Mouse (Mus musculus) heart, embryonic 14.5 days (tissue): ENCODE measurements around the gene Zfhx3. TPM values are rescaled to one million over a fixed set of nuclear protein-coding genes. Genes with fewer than 3 reads are reported as not detected.

Source experiments
- ATAC-seq: fragments of 200-750 bp; cut with Nextera tagmentation; 2 replicates; pipeline ENCODE4 v1.8.0; 2017; ENCODE audit warnings: low read depth, moderate TSS enrichment; ENCODE audit not compliant: insufficient number of reproducible peaks, insufficient read depth, low FRiP score
- H3K27ac ChIP-seq, 2 experiments: fragments of 200-500 bp in 1 of 2; fragments of 300-500 bp in 1 of 2; sonication (generic) in 1 of 2; replicated peaks in 1 of 2; 2 replicates each; pipeline ENCODE4 v1.5.1; 2012 to 2014; ENCODE audit warnings: low read depth in 2 of 2, low read length in 2 of 2, control low read depth in 1 of 2, mild to moderate bottlenecking in 1 of 2, mixed read lengths in 1 of 2; ENCODE audit not compliant: control insufficient read depth in 1 of 2, insufficient read depth in 1 of 2
- H3K27me3 ChIP-seq: fragments of 300-500 bp; sonication (generic); 2 replicates; pipeline ENCODE4 v1.6.1; 2014; ENCODE audit warnings: mild to moderate bottlenecking, low read length, control low read depth; ENCODE audit not compliant: control insufficient read depth, insufficient read depth
- H3K36me3 ChIP-seq: fragments of 300-500 bp; sonication (generic); 2 replicates; pipeline ENCODE4 v1.6.1; 2014; ENCODE audit warnings: mild to moderate bottlenecking, control low read depth, low read length, mixed read lengths; ENCODE audit not compliant: control insufficient read depth, insufficient read depth
- H3K4me1 ChIP-seq, 2 experiments: fragments of 200-500 bp in 1 of 2; fragments of 300-500 bp in 1 of 2; sonication (generic) in 1 of 2; 2 replicates each; pipeline ENCODE4 v1.6.1; 2012 to 2014; ENCODE audit warnings: low read length in 2 of 2, control low read depth in 1 of 2, mixed read lengths in 1 of 2; ENCODE audit not compliant: control insufficient read depth in 2 of 2, insufficient read depth in 2 of 2
- H3K4me2 ChIP-seq: fragments of 300-500 bp; sonication (generic); 2 replicates; pipeline ENCODE4 v1.6.1; 2014; ENCODE audit warnings: mild to moderate bottlenecking, low read length
- H3K4me3 ChIP-seq, 2 experiments: fragments of 200-500 bp in 1 of 2; fragments of 300-500 bp in 1 of 2; sonication (generic) in 1 of 2; 2 replicates each; pipeline ENCODE4 v1.5.1; 2012 to 2014; ENCODE audit warnings: low read length in 2 of 2, mild to moderate bottlenecking in 2 of 2, control low read depth in 1 of 2, low read depth in 1 of 2, moderate library complexity in 1 of 2; ENCODE audit not compliant: control insufficient read depth in 1 of 2, insufficient read depth in 1 of 2
- H3K9ac ChIP-seq: fragments of 300-500 bp; sonication (generic); 2 replicates; pipeline ENCODE4 v1.6.1; 2014; ENCODE audit warnings: mild to moderate bottlenecking, low read length
- H3K9me3 ChIP-seq: fragments of 300-500 bp; sonication (generic); 2 replicates; pipeline ENCODE4 v1.6.1; 2016; ENCODE audit warnings: low read length, control low read depth; ENCODE audit not compliant: control insufficient read depth
- WGBS: fragments of 180-500 bp; shearing (Covaris S2); extraction: QIAGEN DNeasy Blood & Tissue Kit; methylation state at CpG from one replicate; pipeline ENCODE4 v1.1.7; 2014; 5-methylcytosine and 5-hydroxymethylcytosine counted together
- polyA plus RNA-seq: library from polyadenylated mRNA; unstranded; fragments of >200 nt; fragmentation: Nextera tagmentation; extraction: Ambion mirVana; gene quantifications from 2 replicates; pipeline ENCODE4 v1.2.1, GENCODE M21; 2014

Zfhx3 gene
- polyA plus RNA-seq, 1 experiment from 2014 or later: 6.4 TPM

- no peak overlapping the region for H3K27ac ChIP-seq
- no peaks in the 10 kb centered on the region for H3K9me3 ChIP-seq
- 0 out of 2 replicates have a peak overlapping the region, but pooled peaks have one; percentile 7 for H3K9ac ChIP-seq
- H3K36me3 ChIP-seq: no peaks in the 10 kb centered on the region
- ATAC-seq: 0 out of 2 replicates have a peak, but pooled peaks have one; percentile 35
- 0 out of 4 replicates have a peak overlapping the region, but pooled peaks of 1 of the 2 experiments have one; percentile 15 for H3K4me3 ChIP-seq
- H3K4me1 ChIP-seq: peaks cover 43 to 59% of the 10 kb centered on the region in 2 experiments
- WGBS: 38% methylated on average over 6 of the region's 6 CpGs
- peak overlapping the region; percentile 42 for H3K4me2 ChIP-seq
- no peaks in the 10 kb centered on the region for H3K27me3 ChIP-seq
These were observed 775.6 kb downstream of the Zfhx3 start for GRCm38 (mm10) chr8:108718031-108718430.

- H3K36me3 ChIP-seq: no peaks in the 10 kb centered on the region
- H3K4me3 ChIP-seq: no peak overlapping the region
- no peak overlapping the region for H3K9ac ChIP-seq
- no peak overlapping the region for H3K27ac ChIP-seq
- H3K9me3 ChIP-seq: no peaks in the 10 kb centered on the region
- 73% methylated on average over 4 of the region's 4 CpGs for WGBS
- H3K27me3 ChIP-seq: no peaks in the 10 kb centered on the region
- no peak for ATAC-seq
- H3K4me1 ChIP-seq: peaks cover 41 to 60% of the 10 kb centered on the region in 2 experiments
- no peak overlapping the region for H3K4me2 ChIP-seq
These were observed 778.4 kb downstream of the Zfhx3 start for GRCm38 (mm10) chr8:108720840-108721239.

- WGBS: 18% methylated on average over 8 of the region's 8 CpGs
- peaks cover 33 to 46% of the 10 kb centered on the region in 2 experiments for H3K4me1 ChIP-seq
- ATAC-seq: no peak
- H3K9me3 ChIP-seq: no peaks in the 10 kb centered on the region
- 0 out of 4 replicates have a peak overlapping the region, but pooled peaks of 1 of the 2 experiments have one; percentile 9 for H3K27ac ChIP-seq
- no peaks in the 10 kb centered on the region for H3K36me3 ChIP-seq
- H3K9ac ChIP-seq: no peak overlapping the region
- H3K4me2 ChIP-seq: no peak overlapping the region; the same call in 1 of the 2 replicates
- no peaks in the 10 kb centered on the region for H3K27me3 ChIP-seq
- no peak overlapping the region for H3K4me3 ChIP-seq
These were observed 780.4 kb downstream of the Zfhx3 start for GRCm38 (mm10) chr8:108722671-108723513.

GRCm38 (mm10) chr8:108723636-108724035, 781.2 kb downstream of the Zfhx3 start:
- Histone ChIP-seq H3K9ac (no peak overlapping the region), H3K27me3 (no peaks in the 10 kb centered on the region), H3K9me3 (no peaks in the 10 kb centered on the region), H3K4me1 (peaks cover 26 to 39% of the 10 kb centered on the region in 2 experiments), H3K36me3 (no peaks in the 10 kb centered on the region), H3K4me3 (no peak overlapping the region), H3K27ac (0 out of 4 replicates have a peak overlapping the region, but pooled peaks of 1 of the 2 experiments have one; percentile 9), H3K4me2 (no peak overlapping the region)
- ATAC-seq: no peak
- WGBS: 56% methylated on average over 11 of the region's 11 CpGs

- H3K27ac ChIP-seq: no peak overlapping the region
- H3K9ac ChIP-seq: no peak overlapping the region
- H3K4me2 ChIP-seq: no peak overlapping the region
- H3K36me3 ChIP-seq: no peaks in the 10 kb centered on the region
- no peaks in the 10 kb centered on the region for H3K9me3 ChIP-seq
- no peak overlapping the region for H3K4me3 ChIP-seq
- H3K27me3 ChIP-seq: no peaks in the 10 kb centered on the region
- no peak for ATAC-seq
- 44% methylated on average over 11 of the region's 11 CpGs for WGBS
- H3K4me1 ChIP-seq: peaks cover 29 to 40% of the 10 kb centered on the region in 2 experiments
These were observed 782.5 kb downstream of the Zfhx3 start for GRCm38 (mm10) chr8:108724818-108725506.

GRCm38 (mm10) chr8:108725631-108726030, 783.2 kb downstream of the Zfhx3 start:
- no peak overlapping the region for H3K4me2 ChIP-seq
- H3K9me3 ChIP-seq: no peaks in the 10 kb centered on the region
- no peak overlapping the region for H3K9ac ChIP-seq
- H3K4me1 ChIP-seq: peaks cover 26 to 36% of the 10 kb centered on the region in 2 experiments
- 89% methylated on average over 10 of the region's 10 CpGs for WGBS
- no peak for ATAC-seq
- H3K27ac ChIP-seq: no peak overlapping the region
- no peak overlapping the region for H3K4me3 ChIP-seq
- H3K36me3 ChIP-seq: no peaks in the 10 kb centered on the region
- no peaks in the 10 kb centered on the region for H3K27me3 ChIP-seq

GRCm38 (mm10) chr8:108726541-108727241, 784.2 kb downstream of the Zfhx3 start:
- Histone ChIP-seq H3K4me2 (no peak overlapping the region; the same call in 1 of the 2 replicates), H3K27ac (no peak overlapping the region), H3K4me1 (peaks cover 26 to 36% of the 10 kb centered on the region in 2 experiments)

More at GRCm38 (mm10) chr8:108726541-108727241, 784.2 kb downstream of the Zfhx3 start:
- Histone ChIP-seq H3K27me3 (no peaks in the 10 kb centered on the region), H3K36me3 (no peaks in the 10 kb centered on the region), H3K4me3 (no peak overlapping the region), H3K9ac (no peak overlapping the region), H3K9me3 (no peaks in the 10 kb centered on the region)
- 27% methylated on average over 12 of the region's 12 CpGs for WGBS
- ATAC-seq: no peak
